Mouse (Mus musculus): ENCODE data around the gene Cd200r3. TPM values are rescaled to one million over a fixed set of nuclear protein-coding genes. Genes with fewer than 3 reads are reported as not detected.

Cd200r3 gene
- polyA plus RNA-seq, 1 experiment from 2014 or later = 0.27 TPM

DNA sequence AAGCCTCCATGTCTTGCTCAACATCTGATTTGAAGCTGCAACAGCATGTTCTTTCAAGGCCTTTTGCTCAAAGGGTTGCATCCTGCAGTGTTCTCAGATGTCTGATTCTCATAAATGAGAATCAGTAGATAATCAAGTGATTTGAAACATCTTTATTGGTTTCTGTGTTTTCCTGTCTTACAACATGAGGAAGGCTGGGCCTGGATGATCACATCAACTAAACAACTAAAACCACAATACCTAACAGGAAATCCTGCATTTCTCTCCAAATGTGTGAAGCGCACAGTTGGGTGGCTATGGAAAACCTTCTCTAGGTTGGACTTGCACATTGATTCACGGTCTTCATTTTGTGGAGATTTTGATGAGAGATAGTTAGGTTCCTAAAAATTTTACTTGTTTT lies 75.4 kb downstream of the Cd200r3 start:
- Histone ChIP-seq H3K9me3 (no peaks in the 10 kb centered on the region), H3K27ac (replicated peaks) (no peak overlapping the region), H3K27me3 (replicated peaks) (no peaks in the 10 kb centered on the region), H3K4me2 (no peak overlapping the region), H3K4me1 (no peaks in the 10 kb centered on the region), H3K4me3 (no peak overlapping the region), H3K9ac (no peak overlapping the region), H3K36me3 (no peaks in the 10 kb centered on the region)
- 80% methylated on average over 2 of the region's 2 CpGs for WGBS
- no peak for ATAC-seq (ENCODE audit: extremely low read depth, insufficient number of reproducible peaks, low FRiP score, low TSS enrichment)

DNA sequence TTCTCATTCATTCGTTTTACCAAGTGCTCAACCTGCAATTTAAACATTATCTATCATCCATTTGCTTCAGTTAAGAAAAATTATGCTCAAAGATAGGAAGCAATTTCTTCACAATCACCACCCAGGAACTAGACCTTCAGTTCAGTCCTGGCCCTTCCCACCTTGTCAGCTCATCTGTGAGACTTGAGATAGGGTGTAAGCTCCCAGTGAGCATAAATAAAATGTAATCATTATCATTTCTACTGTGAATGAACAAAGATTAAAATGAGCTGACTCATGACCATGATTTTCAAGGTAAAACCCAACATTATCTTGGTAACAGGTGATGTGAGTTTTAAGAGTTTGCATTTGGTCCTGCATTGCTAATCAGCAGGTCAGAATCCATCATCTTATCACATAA lies 76.6 kb downstream of the Cd200r3 start:
- Histone ChIP-seq H3K27ac (replicated peaks) (no peak overlapping the region), H3K4me1 (no peaks in the 10 kb centered on the region), H3K9ac (no peak overlapping the region), H3K27me3 (replicated peaks) (no peaks in the 10 kb centered on the region), H3K36me3 (no peaks in the 10 kb centered on the region), H3K4me3 (no peak overlapping the region), H3K4me2 (no peak overlapping the region), H3K9me3 (no peaks in the 10 kb centered on the region)
- WGBS = 77% methylated on average over 1 of the region's 1 CpGs
- no peak for ATAC-seq (ENCODE audit: extremely low read depth, insufficient number of reproducible peaks, low FRiP score, low TSS enrichment)

DNA sequence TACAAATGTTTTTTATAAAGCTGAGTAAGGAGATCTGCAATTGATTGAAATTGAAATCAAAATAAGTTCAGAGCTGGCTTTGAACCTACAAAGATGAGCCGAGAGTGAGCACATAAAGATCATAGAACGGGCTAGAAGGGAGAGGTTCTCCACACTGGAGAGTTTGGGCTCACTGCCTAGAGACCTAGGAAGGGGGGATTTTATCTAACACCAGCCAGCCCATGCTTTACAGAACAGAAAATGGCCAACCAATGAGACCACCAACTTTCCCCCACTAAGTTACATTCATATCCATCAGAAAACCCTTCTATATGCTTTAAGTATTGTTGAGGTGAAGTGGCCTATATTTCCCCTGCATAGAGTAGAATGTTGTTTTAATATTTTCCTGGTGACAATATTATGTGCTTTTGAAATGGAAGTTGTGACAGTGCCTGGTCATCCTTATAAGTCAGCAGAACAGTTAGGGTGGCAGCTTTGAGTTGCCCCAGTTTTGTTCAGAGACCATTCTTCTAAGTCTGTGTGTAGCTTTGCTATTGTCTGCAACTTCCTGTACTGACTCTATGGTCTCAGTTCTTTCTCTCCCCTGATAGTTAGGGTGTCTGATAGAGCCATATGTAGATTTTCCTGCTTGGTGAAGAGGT lies 77.3 kb downstream of the Cd200r3 start:
- Histone ChIP-seq H3K4me2 (no peak overlapping the region), H3K9me3 (no peaks in the 10 kb centered on the region), H3K9ac (no peak overlapping the region), H3K27ac (replicated peaks) (no peak overlapping the region), H3K27me3 (replicated peaks) (no peaks in the 10 kb centered on the region), H3K4me1 (no peaks in the 10 kb centered on the region), H3K4me3 (no peak overlapping the region), H3K36me3 (no peaks in the 10 kb centered on the region)
- ATAC-seq (ENCODE audit: extremely low read depth, insufficient number of reproducible peaks, low FRiP score, low TSS enrichment) = no peak
- 80% methylated on average over 2 of the region's 2 CpGs for WGBS

DNA sequence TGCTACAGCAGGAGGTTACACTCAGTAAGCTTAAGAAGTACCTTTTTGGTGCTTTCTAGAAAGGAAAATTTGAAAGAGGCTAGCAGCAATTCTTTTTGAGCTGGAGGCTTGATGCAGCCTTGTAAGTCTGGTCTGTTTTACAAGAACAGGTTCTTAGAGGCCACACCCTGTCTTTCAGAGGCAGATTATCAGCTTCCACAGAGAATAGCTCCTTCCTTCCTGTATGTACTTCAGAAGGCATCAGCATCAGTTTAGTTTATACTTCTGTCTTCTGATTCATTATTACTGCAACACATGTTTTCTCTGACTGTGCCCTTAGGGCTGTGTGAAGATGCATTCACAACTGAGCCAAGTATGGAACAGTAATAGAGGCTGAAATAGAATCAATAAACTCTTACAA lies 78.0 kb downstream of the Cd200r3 start:
- H3K4me3 ChIP-seq = no peak overlapping the region
- no peaks in the 10 kb centered on the region for H3K36me3 ChIP-seq
- H3K27me3 ChIP-seq (replicated peaks) = no peaks in the 10 kb centered on the region
- H3K27ac ChIP-seq (replicated peaks) = no peak overlapping the region
- H3K9ac ChIP-seq = no peak overlapping the region
- no peak overlapping the region for H3K4me2 ChIP-seq
- no peak for ATAC-seq (ENCODE audit: extremely low read depth, insufficient number of reproducible peaks, low FRiP score, low TSS enrichment)
- no peaks in the 10 kb centered on the region for H3K4me1 ChIP-seq
- H3K9me3 ChIP-seq = no peaks in the 10 kb centered on the region

DNA sequence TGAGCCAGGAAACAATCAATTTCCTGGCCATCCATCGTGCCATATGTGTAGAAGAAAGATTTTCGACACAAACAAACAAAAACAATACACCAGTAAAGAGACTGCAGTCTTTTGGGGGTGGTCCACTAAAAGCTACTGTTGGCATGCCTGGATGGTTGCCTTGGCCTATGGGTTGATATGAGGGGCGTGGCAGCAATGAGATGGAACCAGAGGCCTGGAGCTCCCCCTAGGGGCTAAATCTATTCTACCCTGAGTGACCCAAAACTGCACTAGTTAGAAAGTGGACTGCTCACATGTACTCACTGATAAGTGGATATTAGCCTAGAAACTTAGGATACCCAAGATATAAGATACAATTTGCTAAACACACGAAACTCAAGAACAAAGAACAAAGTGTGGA lies 80.4 kb downstream of the Cd200r3 start:
- no peak overlapping the region for H3K9ac ChIP-seq
- no peaks in the 10 kb centered on the region for H3K27me3 ChIP-seq (replicated peaks)
- H3K4me1 ChIP-seq = no peaks in the 10 kb centered on the region
- H3K4me2 ChIP-seq = no peak overlapping the region
- H3K4me3 ChIP-seq = no peak overlapping the region
- ATAC-seq (ENCODE audit: extremely low read depth, insufficient number of reproducible peaks, low FRiP score, low TSS enrichment) = no peak
- no peak overlapping the region for H3K27ac ChIP-seq (replicated peaks)
- 55% methylated on average over 4 of the region's 4 CpGs for WGBS
- no peaks in the 10 kb centered on the region for H3K36me3 ChIP-seq
- no peaks in the 10 kb centered on the region for H3K9me3 ChIP-seq

DNA sequence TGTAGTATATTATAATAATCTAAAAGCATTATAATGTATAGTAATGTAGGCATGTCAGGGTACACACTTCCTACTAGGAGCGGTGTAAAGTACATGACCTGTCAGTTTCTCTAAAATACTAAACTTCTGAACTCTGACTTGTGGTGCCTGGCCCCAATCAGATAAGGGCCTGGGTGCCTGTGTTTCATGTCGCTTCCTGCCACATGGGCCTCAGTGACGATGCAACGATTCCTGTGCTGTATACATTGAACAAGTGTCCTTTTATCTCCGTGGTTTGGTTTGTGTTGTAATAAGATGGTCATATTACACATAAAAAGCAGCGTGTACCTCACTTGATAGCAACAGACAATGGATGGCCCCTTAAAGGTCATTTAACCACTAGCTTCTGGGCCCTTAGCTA lies 81.8 kb downstream of the Cd200r3 start:
- Histone ChIP-seq H3K27me3 (replicated peaks) (no peaks in the 10 kb centered on the region), H3K4me2 (no peak overlapping the region), H3K9ac (no peak overlapping the region), H3K9me3 (no peaks in the 10 kb centered on the region), H3K4me3 (no peak overlapping the region), H3K36me3 (no peaks in the 10 kb centered on the region), H3K27ac (replicated peaks) (no peak overlapping the region), H3K4me1 (peaks cover 3% of the 10 kb centered on the region; the same call in 1 of the 2 replicates)
- 54% methylated on average over 6 of the region's 6 CpGs for WGBS
- no peak for ATAC-seq (ENCODE audit: extremely low read depth, insufficient number of reproducible peaks, low FRiP score, low TSS enrichment)

DNA sequence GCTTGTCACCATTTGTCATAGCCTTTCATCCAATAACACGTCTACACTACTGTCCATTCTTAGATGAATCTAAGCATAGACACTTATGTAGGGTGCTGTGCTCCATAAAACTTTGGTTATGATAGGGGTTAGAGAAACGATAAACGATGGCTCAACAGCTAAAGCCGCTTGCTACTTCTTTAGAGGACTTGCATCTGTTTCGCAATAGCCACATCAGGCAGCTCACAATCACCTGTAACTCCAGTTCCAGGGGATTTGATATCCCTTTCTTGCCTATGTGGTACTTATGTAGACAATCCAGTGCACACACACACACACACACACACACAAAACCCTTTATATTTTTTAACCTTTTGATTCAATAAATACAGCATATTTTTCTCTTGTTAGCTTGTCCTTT lies 85.6 kb downstream of the Cd200r3 start:
- WGBS = 84% methylated on average over 5 of the region's 5 CpGs
- Histone ChIP-seq H3K4me2 (no peak overlapping the region), H3K9ac (no peak overlapping the region), H3K4me3 (no peak overlapping the region), H3K27ac (replicated peaks) (no peak overlapping the region), H3K4me1 (peaks cover 3% of the 10 kb centered on the region; the same call in 1 of the 2 replicates), H3K27me3 (replicated peaks) (no peaks in the 10 kb centered on the region), H3K36me3 (no peaks in the 10 kb centered on the region), H3K9me3 (no peaks in the 10 kb centered on the region)
- no peak for ATAC-seq (ENCODE audit: extremely low read depth, insufficient number of reproducible peaks, low FRiP score, low TSS enrichment)

DNA sequence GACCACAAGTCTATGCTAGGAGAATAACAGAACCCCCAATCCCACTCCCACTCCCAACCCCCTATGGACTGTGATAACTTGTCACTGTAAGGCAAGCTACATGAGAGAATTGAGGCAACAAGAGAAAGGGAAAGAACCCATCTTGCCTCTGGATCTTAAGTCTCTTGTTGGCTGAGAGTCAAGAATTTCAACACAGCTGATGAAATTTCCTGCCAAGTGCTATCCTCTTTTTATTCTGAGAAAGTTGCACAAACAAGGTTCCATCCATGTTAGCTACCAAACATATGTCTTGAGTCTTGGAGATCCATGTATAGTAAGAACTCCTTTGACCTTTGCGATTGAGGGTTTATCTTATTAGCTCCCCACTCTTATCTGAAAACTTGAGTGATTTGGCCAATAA lies 86.0 kb downstream of the Cd200r3 start:
- H3K36me3 ChIP-seq = no peaks in the 10 kb centered on the region
- H3K4me1 ChIP-seq = peaks cover 3% of the 10 kb centered on the region; the same call in 1 of the 2 replicates
- H3K9ac ChIP-seq = no peak overlapping the region
- no peaks in the 10 kb centered on the region for H3K27me3 ChIP-seq (replicated peaks)
- H3K4me2 ChIP-seq = no peak overlapping the region
- H3K9me3 ChIP-seq = no peaks in the 10 kb centered on the region
- no peak overlapping the region for H3K27ac ChIP-seq (replicated peaks)
- H3K4me3 ChIP-seq = no peak overlapping the region
- WGBS = 86% methylated on average over 1 of the region's 1 CpGs
- no peak for ATAC-seq (ENCODE audit: extremely low read depth, insufficient number of reproducible peaks, low FRiP score, low TSS enrichment)

DNA sequence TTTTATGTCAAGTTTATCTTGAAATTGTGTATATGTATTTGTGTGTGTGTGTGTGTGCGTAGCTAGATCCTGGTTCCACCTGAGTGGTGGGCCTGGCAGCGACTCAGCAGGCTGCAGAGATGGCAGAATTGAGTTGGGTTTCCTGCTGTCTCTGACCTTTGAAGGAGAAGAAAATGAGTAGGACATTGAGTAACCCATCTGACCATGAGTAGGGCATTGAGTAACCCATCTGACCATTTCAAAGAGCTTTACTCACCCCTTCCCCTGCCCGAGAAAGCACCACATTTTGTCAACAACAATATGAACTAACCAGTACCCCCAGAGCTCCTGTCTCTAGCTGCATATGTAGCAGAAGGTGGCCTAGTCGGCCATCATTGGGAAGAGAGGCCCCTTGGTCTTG lies 86.6 kb downstream of the Cd200r3 start:
- Histone ChIP-seq H3K9ac (no peak overlapping the region), H3K4me2 (no peak overlapping the region), H3K9me3 (no peaks in the 10 kb centered on the region), H3K4me1 (peaks cover 3% of the 10 kb centered on the region; the same call in 1 of the 2 replicates), H3K27ac (replicated peaks) (no peak overlapping the region), H3K27me3 (replicated peaks) (no peaks in the 10 kb centered on the region), H3K4me3 (no peak overlapping the region), H3K36me3 (no peaks in the 10 kb centered on the region)
- ATAC-seq (ENCODE audit: extremely low read depth, insufficient number of reproducible peaks, low FRiP score, low TSS enrichment) = no peak
- WGBS = 65% methylated on average over 4 of the region's 4 CpGs

DNA sequence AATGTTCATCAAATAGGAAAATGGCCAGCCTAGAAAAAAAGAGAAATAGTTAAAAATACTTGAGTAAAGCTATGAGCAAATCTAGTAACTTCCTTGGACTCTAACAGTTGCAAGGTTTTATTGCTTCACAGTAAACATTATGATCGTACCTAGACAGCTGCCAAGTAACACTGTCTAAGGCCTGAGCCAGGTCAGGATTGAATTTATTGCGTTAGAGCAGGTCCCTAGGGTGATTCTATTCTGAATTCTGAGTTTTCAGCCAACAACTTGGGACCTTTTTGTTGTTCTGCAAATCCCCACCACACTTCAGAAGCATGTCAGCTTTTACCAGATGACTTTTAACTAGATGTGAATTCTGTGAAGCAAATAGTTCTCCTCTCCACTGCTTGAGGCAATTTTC lies 87.3 kb downstream of the Cd200r3 start:
- no peak overlapping the region for H3K27ac ChIP-seq (replicated peaks)
- no peak overlapping the region for H3K9ac ChIP-seq
- H3K27me3 ChIP-seq (replicated peaks) = no peaks in the 10 kb centered on the region
- H3K36me3 ChIP-seq = no peaks in the 10 kb centered on the region
- H3K4me1 ChIP-seq = peaks cover 3% of the 10 kb centered on the region; the same call in 1 of the 2 replicates
- no peaks in the 10 kb centered on the region for H3K9me3 ChIP-seq
- no peak overlapping the region for H3K4me3 ChIP-seq
- H3K4me2 ChIP-seq = no peak overlapping the region
- ATAC-seq (ENCODE audit: extremely low read depth, insufficient number of reproducible peaks, low FRiP score, low TSS enrichment) = no peak
- 76% methylated on average over 2 of the region's 2 CpGs for WGBS
